Mouse (Mus musculus) heart, adult 2 months (tissue): ENCODE results near the gene 4930455H04Rik.

ENCODE experiments used
- CTCF ChIP-seq: fragments of 200-600 bp; IDR thresholded peaks from 2 replicates; pipeline ENCODE4 v1.8.1; 2022; ENCODE audit warnings: antibody characterized with exemption, mild to moderate bottlenecking, moderate library complexity
- POLR2A ChIP-seq: fragments of 200-500 bp; IDR thresholded peaks from 2 replicates; pipeline ENCODE4 v1.6.1; 2011; ENCODE audit warnings: mild to moderate bottlenecking, low read depth, low read length, control low read depth; ENCODE audit not compliant: insufficient read depth

DNA sequence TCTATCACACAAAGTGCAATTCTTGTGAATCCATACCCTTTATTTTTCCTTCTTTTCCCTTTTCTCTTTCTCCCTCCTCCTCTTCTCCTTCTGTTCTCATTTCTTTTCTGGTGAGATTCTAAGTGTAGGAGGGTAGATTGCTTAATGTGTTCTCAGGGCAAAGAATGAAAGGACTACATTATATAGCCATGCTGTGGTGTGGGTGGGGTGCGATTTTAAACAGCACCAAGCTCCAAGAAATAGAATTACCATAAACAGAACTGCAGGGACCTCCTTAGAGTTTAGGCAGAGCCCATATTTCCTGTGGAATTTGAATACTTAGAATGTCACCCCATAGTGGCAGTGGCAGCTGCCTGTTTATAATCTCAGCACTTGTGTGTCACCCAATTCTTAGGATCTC lies 17.7 kb downstream of the 4930455H04Rik start:
- TF ChIP-seq POLR2A (no peak), CTCF (no peak)
